Mouse (Mus musculus) bone marrow, adult 2 months (tissue): Measurements from ENCODE around the gene Map2k7.

ENCODE experiments used
- CTCF ChIP-seq: fragments of 200-500 bp; IDR thresholded peaks from 2 replicates; pipeline ENCODE4 v1.5.1; 2011; ENCODE audit warnings: low read length, control low read depth; ENCODE audit not compliant: control insufficient read depth, insufficient read depth
- POLR2A ChIP-seq: fragments of 200-500 bp; IDR thresholded peaks from 2 replicates; pipeline ENCODE4 v1.6.1; 2011; ENCODE audit warnings: low read depth, mild to moderate bottlenecking, control low read depth, low read length, borderline replicate concordance; ENCODE audit not compliant: control insufficient read depth

DNA sequence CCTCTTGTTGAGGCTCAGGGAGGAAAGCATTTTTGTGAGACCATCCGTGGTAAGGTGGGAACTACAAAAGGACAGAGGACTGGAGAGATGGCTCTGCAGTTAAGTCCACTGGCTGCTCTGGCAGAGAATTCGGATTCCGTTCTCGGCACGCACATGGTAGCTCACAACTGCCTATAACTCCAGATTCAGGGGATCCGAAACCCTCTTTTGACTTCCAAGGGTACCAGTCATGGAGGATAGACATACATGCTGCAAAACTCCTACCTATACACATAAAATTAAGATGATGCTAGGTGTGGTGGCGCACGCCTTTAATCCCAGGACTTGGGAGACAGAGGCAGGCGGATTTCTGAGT lies 37.5 kb downstream of the Map2k7 start:
- TF ChIP-seq CTCF (no peak), POLR2A (no peak)
